ENCODE assay signal across 8 mouse cellular contexts in genomic region chr6:93273917-93274513, GRCm38 (mm10).
A peak's percentile ranks its signal among the peaks of the same experiment; 100 is the strongest.
DNase-seq lines count a peak whose midpoint lies in the region; ATAC-seq lines count a peak whose summit lies in the region.

No protein-coding gene starts in this region.

- DNase-seq in adrenal gland, postnatal 14 days = peak; percentile 25
- DNase-seq in adrenal gland, adult 8-10 months = no peak
- DNase-seq in brain, adult 2 months (ENCODE audit: low read depth, low spot score) = peak; percentile 66
- peak; percentile 63 to 74 for DNase-seq in heart, adult 9 months (ENCODE audit: low spot score in 2 of 2)
- DNase-seq in lung, adult 18-20 months = peak; percentile 51 to 63
- DNase-seq in thymus, postnatal 14 days = no peak

- ATAC-seq in cerebellum, adult (ENCODE audit: insufficient number of reproducible peaks, low FRiP score, low TSS enrichment) = no peak
- no peak for ATAC-seq in CD4-positive, CD25-positive, alpha-beta regulatory T cell, adult 4 months

Comparison
In these comparisons a context has a peak if more than half of its experiments do, and no peak if none do; other contexts are left out.
1. DNase-seq: peak in adrenal gland, postnatal 14 days (single experiment), brain, adult 2 months (single experiment), heart, adult 9 months (2 of 2) and lung, adult 18-20 months (2 of 2); none in adrenal gland, adult 8-10 months (single experiment) and thymus, postnatal 14 days (single experiment).